Mouse (Mus musculus) embryo, embryonic 11 days (tissue): ENCODE measurements around the gene Aff1.

Source experiments
- DNase-seq: peaks from one replicate; pipeline ENCODE4 v3.0.0-alpha.2; 2015

Aff1 gene

GRCm38 (mm10) chr5:103774703-103775333, 82.6 kb downstream of the Aff1 start:
- no peak for DNase-seq

DNA sequence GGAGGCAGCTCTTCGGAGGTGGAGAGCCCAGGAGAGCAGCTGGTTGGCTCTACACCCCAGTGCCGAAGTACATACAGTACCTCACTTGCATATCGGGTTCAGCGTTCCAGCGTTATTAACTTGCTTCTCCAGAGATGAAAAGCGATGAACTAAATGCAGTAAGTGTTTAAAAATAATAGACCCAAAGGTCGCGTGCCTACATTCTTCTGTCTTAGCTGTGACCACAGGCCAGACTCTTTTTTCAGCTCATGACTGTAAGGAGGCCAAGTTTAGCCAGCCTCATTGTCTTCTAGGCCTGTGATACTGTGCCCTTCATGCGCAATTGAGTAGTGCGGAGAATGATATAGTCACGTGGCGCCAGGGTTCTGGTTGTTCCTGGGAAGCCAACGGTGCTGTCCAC, 83.3 kb downstream of the Aff1 start:
- DNase-seq, result no peak

DNA sequence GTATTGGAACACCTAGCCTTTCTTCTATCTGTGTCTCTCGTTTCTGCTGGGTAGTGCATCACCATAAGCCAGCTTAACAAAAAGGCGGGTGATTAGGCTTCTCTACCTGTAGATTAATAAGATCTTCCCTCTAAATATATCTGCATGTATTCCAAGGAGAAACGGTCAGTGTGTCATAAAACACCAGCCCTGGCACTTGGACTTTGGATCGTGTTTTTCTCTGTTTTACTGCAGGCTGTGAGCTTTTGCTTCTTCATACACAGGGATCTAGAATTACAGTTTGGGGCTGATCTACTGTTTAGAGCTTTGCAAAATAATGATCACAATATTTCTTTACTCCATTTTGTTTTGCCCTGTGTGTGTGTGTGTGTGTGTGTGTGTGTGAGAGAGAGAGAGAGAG, 84.7 kb downstream of the Aff1 start:
- no peak for DNase-seq

DNA sequence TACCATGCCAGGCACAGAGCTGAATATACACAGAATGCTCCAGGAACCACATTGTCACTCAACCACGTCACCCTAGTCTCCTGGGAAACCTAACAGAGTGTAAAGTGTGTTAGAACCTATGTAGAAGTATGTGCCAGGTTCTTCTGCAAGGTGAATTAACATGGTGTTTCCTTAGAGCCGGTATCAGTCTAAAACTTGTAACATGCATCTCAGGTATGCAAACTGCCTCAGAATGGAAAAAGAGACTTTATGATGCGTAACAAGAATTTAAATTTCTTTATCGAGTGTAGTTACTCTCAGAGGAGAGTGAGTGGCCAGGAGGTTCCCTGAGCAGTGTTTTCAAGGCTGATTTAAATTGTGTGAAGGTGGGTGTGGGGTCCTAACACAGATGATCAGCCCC, 85.3 kb downstream of the Aff1 start:
- no peak for DNase-seq

GRCm38 (mm10) chr5:103778314-103779117, 86.3 kb downstream of the Aff1 start:
- DNase-seq, result peak; percentile 87

GRCm38 (mm10) chr5:103779836-103780235, 87.7 kb downstream of the Aff1 start:
- DNase-seq, result no peak

- peak; percentile 51 for DNase-seq
These were observed 88.1 kb downstream of the Aff1 start for GRCm38 (mm10) chr5:103780266-103780665.

DNA sequence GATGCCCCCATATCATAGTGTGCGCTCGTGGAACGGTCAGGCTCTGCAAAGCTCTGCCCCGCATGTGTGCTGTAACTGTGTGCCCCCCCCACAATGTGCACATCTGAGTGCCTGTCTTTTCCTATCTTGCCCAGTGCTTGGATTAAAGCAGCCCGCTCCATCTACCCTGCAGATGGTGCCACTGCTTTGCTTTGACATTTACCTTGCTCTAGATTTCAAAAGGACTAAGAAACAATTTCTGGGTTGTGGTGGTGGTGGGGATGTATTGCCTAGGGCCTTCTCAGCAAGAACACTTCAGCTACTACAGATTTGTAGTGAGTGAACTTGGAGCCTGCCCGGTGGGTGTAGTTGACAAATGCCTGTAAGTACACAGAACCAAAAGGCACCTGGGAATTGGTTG, 88.7 kb downstream of the Aff1 start:
- no peak for DNase-seq

DNA sequence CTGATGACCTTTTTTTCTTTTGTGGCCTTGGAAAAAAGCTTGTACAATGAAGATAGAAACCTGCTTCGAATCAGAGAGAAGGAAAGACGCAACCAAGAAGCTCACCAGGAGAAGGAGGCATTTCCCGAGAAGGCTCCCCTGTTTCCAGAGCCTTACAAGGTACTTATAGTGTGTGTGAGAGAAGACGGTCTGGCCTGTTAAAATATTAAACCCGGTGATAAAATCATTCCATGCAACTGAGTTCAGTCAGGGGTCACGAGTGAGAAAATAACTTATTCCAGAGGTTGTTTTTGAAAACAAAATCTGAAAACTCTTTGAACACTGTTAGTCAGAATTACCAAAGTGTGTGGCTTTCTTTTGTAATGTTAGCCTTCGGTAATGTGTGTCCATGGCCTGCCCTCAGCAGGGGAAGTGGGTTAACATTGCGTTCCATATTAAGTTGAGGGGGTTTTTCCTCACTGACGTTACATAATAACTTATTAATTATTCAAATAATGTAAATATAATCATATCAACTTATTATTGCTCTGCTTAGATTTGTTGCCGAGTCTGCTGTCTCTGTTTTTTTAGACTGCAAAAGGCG, 91.0 kb downstream of the Aff1 start:
- DNase-seq, result no peak

GRCm38 (mm10) chr5:103786096-103786495, 93.9 kb downstream of the Aff1 start:
- DNase-seq, result no peak

DNA sequence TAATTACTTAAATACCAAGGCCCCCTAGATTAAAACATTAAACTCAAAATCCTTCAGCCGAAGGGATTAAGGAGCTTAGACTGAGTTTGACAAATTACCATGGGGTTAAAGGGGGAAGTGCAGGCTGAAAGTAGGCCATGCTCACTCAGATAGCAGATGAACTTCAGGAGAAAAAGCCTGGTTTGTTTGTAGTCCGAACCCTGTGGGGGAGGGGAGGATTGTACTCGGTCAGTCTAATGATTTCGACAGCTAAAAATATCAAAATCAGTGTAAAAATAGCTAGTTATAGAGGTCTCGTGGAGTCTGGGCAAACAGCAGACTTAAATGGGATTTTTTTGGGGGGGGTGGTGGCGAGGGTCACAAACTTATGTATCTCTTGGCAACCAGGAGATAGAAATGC, 96.3 kb downstream of the Aff1 start:
- DNase-seq, result peak; percentile 42

DNA sequence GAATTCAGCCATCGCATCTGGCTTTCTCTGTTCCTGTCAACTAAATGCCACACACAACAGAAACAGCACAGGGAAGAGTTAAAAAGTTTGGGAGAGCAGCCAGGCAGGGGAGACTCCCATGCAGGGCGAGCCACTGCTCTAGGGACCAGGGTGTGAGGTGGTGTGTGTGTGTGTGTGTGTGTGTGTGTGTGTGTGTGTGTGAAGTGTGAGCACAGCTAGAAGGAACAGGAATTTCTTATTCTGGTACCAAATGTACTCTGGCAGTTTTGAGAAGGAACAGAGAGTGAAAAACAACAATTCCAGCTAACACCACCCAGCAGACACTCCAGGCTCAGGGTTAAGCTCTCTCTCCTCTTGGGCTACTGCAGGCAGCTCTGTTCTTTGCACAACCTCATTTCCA, 96.8 kb downstream of the Aff1 start:
- DNase-seq, result no peak

- DNase-seq, result no peak
These were observed 97.5 kb downstream of the Aff1 start for GRCm38 (mm10) chr5:103789619-103790116.

GRCm38 (mm10) chr5:103791741-103792140, 99.6 kb downstream of the Aff1 start:
- no peak for DNase-seq

- no peak for DNase-seq
These were observed 102.9 kb downstream of the Aff1 start for GRCm38 (mm10) chr5:103795121-103795520.

DNA sequence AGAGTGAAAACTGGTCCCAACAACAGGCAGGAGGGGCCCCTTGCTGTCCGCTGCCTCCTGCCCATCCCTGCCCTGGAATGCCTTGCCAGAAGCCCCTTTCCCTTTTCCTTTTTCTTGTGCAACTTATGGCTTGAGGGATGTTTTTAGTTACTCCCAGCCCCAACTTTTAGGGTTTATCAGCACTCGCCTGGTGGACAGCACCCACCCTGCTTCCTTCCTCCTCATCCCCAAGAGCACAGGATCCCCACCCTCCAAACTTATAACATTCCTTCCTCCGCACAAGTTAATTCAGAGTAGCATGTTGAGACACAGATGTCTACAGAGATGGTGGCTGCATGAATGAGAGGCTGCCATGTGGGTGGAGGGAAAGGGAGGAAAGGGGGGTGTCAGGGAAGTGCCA, 103.9 kb downstream of the Aff1 start:
- DNase-seq, result no peak

DNA sequence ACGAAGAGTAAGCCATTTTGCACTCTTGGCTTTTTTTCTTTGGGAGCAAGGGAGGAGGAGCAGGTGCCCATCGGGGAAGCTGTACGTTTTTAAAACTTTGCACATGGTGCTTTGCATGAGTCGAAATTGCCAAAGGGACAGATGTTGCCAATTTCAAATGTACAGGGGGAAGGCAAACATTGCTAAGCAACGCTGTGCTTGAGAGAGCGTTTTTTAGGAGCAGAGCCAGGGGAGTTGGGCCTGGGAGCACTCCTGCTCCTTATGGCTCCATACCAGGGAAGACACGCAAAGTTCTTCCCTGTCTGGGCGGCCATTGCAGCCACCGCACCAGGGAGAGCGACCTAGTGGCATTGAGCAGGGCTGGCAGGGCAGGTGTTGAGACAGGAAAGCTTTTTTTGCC, 105.6 kb downstream of the Aff1 start:
- DNase-seq, result no peak

DNA sequence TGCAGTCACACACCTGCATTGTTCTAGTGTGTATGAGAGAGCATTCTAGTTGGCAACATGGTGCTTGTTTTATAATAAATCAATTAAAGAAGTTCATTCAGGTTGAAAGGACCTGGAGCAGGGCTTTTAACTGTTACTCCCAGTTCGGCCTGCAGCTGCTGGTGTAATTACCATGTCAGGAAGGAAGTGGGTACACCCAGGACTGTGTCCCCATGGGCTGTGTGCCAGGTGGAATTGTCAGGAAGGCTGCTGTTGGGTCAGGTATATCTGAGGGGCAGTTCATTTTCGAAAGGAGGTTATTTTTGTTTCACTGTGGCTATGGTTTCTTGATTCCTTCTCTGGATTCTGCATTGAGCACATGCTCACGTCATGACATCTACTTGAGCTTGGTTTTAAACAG, 107.3 kb downstream of the Aff1 start:
- DNase-seq, result no peak

GRCm38 (mm10) chr5:103800009-103800408, 107.8 kb downstream of the Aff1 start:
- no peak for DNase-seq

GRCm38 (mm10) chr5:103803386-103803785, 111.2 kb downstream of the Aff1 start:
- DNase-seq, result no peak

- peak; percentile 57 for DNase-seq
These were observed 111.9 kb downstream of the Aff1 start for GRCm38 (mm10) chr5:103803927-103804590.

- DNase-seq, result no peak
These were observed 114.8 kb downstream of the Aff1 start for GRCm38 (mm10) chr5:103806851-103807578.
